Mouse (Mus musculus) embryonic facial prominence, embryonic 11.5 days (tissue): ENCODE measurements at regions not wholly inside any gene's neighbourhood (a gene's known extent, or its start where the extent isn't known, plus 50 kb on each side); places are given as distances from the start of the nearest gene placed in this dataset.
"Not testable (repeated sequence)": the region's sequence is repeated elsewhere in the genome, so short reads cannot be mapped to it uniquely, and the experiment has no call there.

Experiments
- ATAC-seq: fragments of 200-750 bp; cut with Nextera tagmentation; replicated peaks from 2 replicates; pipeline ENCODE4 v1.8.0; 2017; ENCODE audit warnings: low read depth; ENCODE audit not compliant: insufficient number of reproducible peaks, low FRiP score, low TSS enrichment
- DNase-seq: peaks from one replicate; pipeline ENCODE4 v3.0.0-alpha.2; 2015; ENCODE audit warnings: low spot score
- H3K27ac ChIP-seq: fragments of 300-500 bp; sonication (generic); replicated peaks from 2 replicates; pipeline ENCODE4 v1.5.1; 2014; ENCODE audit warnings: mild to moderate bottlenecking, low read depth, low read length, control low read depth
- H3K27me3 ChIP-seq: fragments of 300-500 bp; sonication (generic); 2 replicates; pipeline ENCODE4 v1.6.1; 2014; ENCODE audit warnings: mild to moderate bottlenecking, low read length, moderate library complexity, mixed read lengths; ENCODE audit not compliant: control insufficient read depth, insufficient read depth
- H3K36me3 ChIP-seq: fragments of 300-500 bp; sonication (generic); replicated peaks from 2 replicates; pipeline ENCODE4 v1.6.1; 2014; ENCODE audit warnings: low read depth, mild to moderate bottlenecking, low read length, moderate library complexity, mixed read lengths; ENCODE audit not compliant: control insufficient read depth, insufficient read depth
- H3K4me1 ChIP-seq: fragments of 300-500 bp; sonication (generic); 2 replicates; pipeline ENCODE4 v1.6.1; 2014; ENCODE audit warnings: low read length, mixed read lengths; ENCODE audit not compliant: control insufficient read depth, insufficient read depth
- H3K4me2 ChIP-seq: fragments of 300-500 bp; sonication (generic); 2 replicates; pipeline ENCODE4 v1.6.1; 2014; ENCODE audit warnings: low read depth, mild to moderate bottlenecking, control low read depth, low read length, moderate library complexity
- H3K4me3 ChIP-seq: fragments of 300-500 bp; sonication (generic); 2 replicates; pipeline ENCODE4 v1.5.1; 2014; ENCODE audit warnings: low read depth, low read length, control low read depth
- H3K9ac ChIP-seq: fragments of 300-500 bp; sonication (generic); replicated peaks from 2 replicates; pipeline ENCODE4 v1.6.1; 2014; ENCODE audit warnings: mild to moderate bottlenecking, control low read depth, low read length
- H3K9me3 ChIP-seq: fragments of 300-500 bp; sonication (generic); replicated peaks from 2 replicates; pipeline ENCODE4 v1.6.1; 2016; ENCODE audit warnings: mild to moderate bottlenecking, low read length, inconsistent platforms, mixed read lengths; ENCODE audit not compliant: control insufficient read depth
- WGBS: fragments of 180-500 bp; shearing (Covaris S2); extraction: QIAGEN DNeasy Blood & Tissue Kit; methylation state at CpG from one replicate; pipeline ENCODE4 v1.1.7; 2014; 5-methylcytosine and 5-hydroxymethylcytosine counted together

GRCm38 (mm10) chr17:4024384-4024783 lies 328.3 kb upstream of the Nox3 start:
- Histone ChIP-seq H3K27ac (no peak overlapping the region), H3K27me3 (no peaks in the 10 kb centered on the region), H3K36me3 (no peaks in the 10 kb centered on the region), H3K4me1 (no peaks in the 10 kb centered on the region), H3K4me3 (no peak overlapping the region), H3K9ac (no peak overlapping the region), H3K4me2 (no peak overlapping the region), H3K9me3 (no peaks in the 10 kb centered on the region)
- ATAC-seq = no peak
- 81% methylated on average over 2 of the region's 2 CpGs for WGBS
- DNase-seq = no peak

- Histone ChIP-seq H3K4me3 (no peak overlapping the region), H3K27me3 (no peaks in the 10 kb centered on the region), H3K4me2 (no peak overlapping the region), H3K4me1 (no peaks in the 10 kb centered on the region), H3K9ac (no peak overlapping the region), H3K36me3 (no peaks in the 10 kb centered on the region), H3K9me3 (no peaks in the 10 kb centered on the region), H3K27ac (no peak overlapping the region)
- WGBS = 79% methylated on average over 9 of the region's 9 CpGs
- DNase-seq (no peak), ATAC-seq (no peak)
These were observed 333.1 kb upstream of the Nox3 start for GRCm38 (mm10) chr17:4029202-4029601.

GRCm38 (mm10) chr17:4034816-4035360 lies 338.8 kb upstream of the Nox3 start:
- no peak for ATAC-seq
- Histone ChIP-seq H3K4me1 (no peaks in the 10 kb centered on the region), H3K9ac (no peak overlapping the region), H3K27ac (no peak overlapping the region), H3K4me2 (no peak overlapping the region), H3K36me3 (no peaks in the 10 kb centered on the region), H3K9me3 (no peaks in the 10 kb centered on the region), H3K27me3 (no peaks in the 10 kb centered on the region), H3K4me3 (no peak overlapping the region)
- DNase-seq = no peak
- WGBS = 72% methylated on average over 3 of the region's 3 CpGs

GRCm38 (mm10) chr17:4040104-4040664 lies 344.1 kb upstream of the Nox3 start:
- 42% methylated on average over 5 of the region's 5 CpGs for WGBS
- H3K27me3 ChIP-seq = no peaks in the 10 kb centered on the region
- H3K4me2 ChIP-seq = no peak overlapping the region
- no peak overlapping the region for H3K4me3 ChIP-seq
- no peaks in the 10 kb centered on the region for H3K4me1 ChIP-seq
- no peak overlapping the region for H3K27ac ChIP-seq
- H3K36me3 ChIP-seq = no peaks in the 10 kb centered on the region
- H3K9me3 ChIP-seq = no peaks in the 10 kb centered on the region
- no peak overlapping the region for H3K9ac ChIP-seq
- peak; percentile 43 for DNase-seq
- peak; percentile 62; the same call in 1 of the 2 replicates for ATAC-seq

- H3K9me3 ChIP-seq, ATAC-seq, H3K4me1 ChIP-seq, H3K4me3 ChIP-seq, H3K27me3 ChIP-seq, H3K9ac ChIP-seq, H3K4me2 ChIP-seq, H3K36me3 ChIP-seq, H3K27ac ChIP-seq, DNase-seq: not testable (repeated sequence)
These were observed 364.1 kb upstream of the Nox3 start for GRCm38 (mm10) chr17:4060186-4060585.

- Histone ChIP-seq H3K9ac (no peak overlapping the region), H3K4me2 (no peak overlapping the region), H3K27me3 (no peaks in the 10 kb centered on the region), H3K36me3 (no peaks in the 10 kb centered on the region), H3K4me1 (no peaks in the 10 kb centered on the region), H3K9me3 (no peaks in the 10 kb centered on the region), H3K27ac (no peak overlapping the region), H3K4me3 (no peak overlapping the region)
- DNase-seq = no peak
- 69% methylated on average over 2 of the region's 2 CpGs for WGBS
- ATAC-seq = no peak
These were observed 377.3 kb upstream of the Nox3 start for GRCm38 (mm10) chr17:4073381-4073780.

- H3K9me3 ChIP-seq = no peaks in the 10 kb centered on the region
- no peaks in the 10 kb centered on the region for H3K27me3 ChIP-seq
- DNase-seq = no peak
- H3K4me3 ChIP-seq = no peak overlapping the region
- H3K4me2 ChIP-seq = no peak overlapping the region
- no peaks in the 10 kb centered on the region for H3K36me3 ChIP-seq
- H3K9ac ChIP-seq = no peak overlapping the region
- H3K27ac ChIP-seq = no peak overlapping the region
- ATAC-seq = no peak
- 79% methylated on average over 2 of the region's 2 CpGs for WGBS
- H3K4me1 ChIP-seq = no peaks in the 10 kb centered on the region
These were observed 384.5 kb upstream of the Nox3 start for GRCm38 (mm10) chr17:4080564-4080963.

- DNase-seq = no peak
- Histone ChIP-seq H3K36me3 (no peaks in the 10 kb centered on the region), H3K4me3 (no peak overlapping the region), H3K4me1 (no peaks in the 10 kb centered on the region), H3K9ac (no peak overlapping the region), H3K27ac (no peak overlapping the region), H3K9me3 (no peaks in the 10 kb centered on the region), H3K27me3 (no peaks in the 10 kb centered on the region), H3K4me2 (no peak overlapping the region)
- WGBS = 88% methylated on average over 1 of the region's 1 CpGs
- no peak for ATAC-seq
These were observed 398.6 kb upstream of the Nox3 start for GRCm38 (mm10) chr17:4094621-4095020.
